Mouse (Mus musculus): ENCODE results near the gene Zfp42. TPM values are rescaled to one million over a fixed set of nuclear protein-coding genes. Genes with fewer than 3 reads are reported as not detected.

Gene Zfp42
- polyA plus RNA-seq, 1 experiment from 2014 or later: not detected

- Histone ChIP-seq H3K36me3 (ENCODE audit: control insufficient read depth, insufficient read depth, low read length) (no peaks in the 10 kb centered on the region), H3K27me3 (replicated peaks; ENCODE audit: control insufficient read depth, insufficient read depth, low read length) (no peaks in the 10 kb centered on the region), H3K4me3 (ENCODE audit: low read depth, low read length) (no peak overlapping the region), H3K4me2 (no peak overlapping the region), H3K9ac (ENCODE audit: low read depth, low read length) (no peak overlapping the region), H3K9me3 (ENCODE audit: control insufficient read depth, low read length) (no peaks in the 10 kb centered on the region), H3K27ac (ENCODE audit: low read depth, low read length) (no peak overlapping the region), H3K4me1 (replicated peaks; ENCODE audit: control insufficient read depth, insufficient read depth, low read length) (no peaks in the 10 kb centered on the region)
- WGBS: 74% methylated on average over 2 of the region's 2 CpGs
- ATAC-seq (replicated peaks; ENCODE audit: low FRiP score): no peak
- DNase-seq (ENCODE audit: low spot score): no peak
Observed at GRCm38 (mm10) chr8:43308213-43308612, 1.4 kb upstream of the Zfp42 start.

GRCm38 (mm10) chr8:43305676-43306075 lies 1.1 kb downstream of the Zfp42 start:
- DNase-seq (ENCODE audit: low spot score) (no peak), ATAC-seq (replicated peaks; ENCODE audit: low FRiP score) (no peak)
- Histone ChIP-seq H3K27ac (ENCODE audit: low read depth, low read length) (no peak overlapping the region), H3K4me1 (replicated peaks; ENCODE audit: control insufficient read depth, insufficient read depth, low read length) (no peaks in the 10 kb centered on the region), H3K9me3 (ENCODE audit: control insufficient read depth, low read length) (no peaks in the 10 kb centered on the region), H3K4me2 (no peak overlapping the region), H3K4me3 (ENCODE audit: low read depth, low read length) (no peak overlapping the region), H3K27me3 (replicated peaks; ENCODE audit: control insufficient read depth, insufficient read depth, low read length) (no peaks in the 10 kb centered on the region), H3K9ac (ENCODE audit: low read depth, low read length) (no peak overlapping the region), H3K36me3 (ENCODE audit: control insufficient read depth, insufficient read depth, low read length) (no peaks in the 10 kb centered on the region)
- WGBS: 94% methylated on average over 14 of the region's 14 CpGs

- WGBS: 61% methylated on average over 5 of the region's 5 CpGs
- no peak overlapping the region for H3K9ac ChIP-seq (ENCODE audit: low read depth, low read length)
- no peak for ATAC-seq (replicated peaks; ENCODE audit: low FRiP score)
Observed at GRCm38 (mm10) chr8:43299796-43300195, 7.0 kb downstream of the Zfp42 start.

GRCm38 (mm10) chr8:43295826-43296225 lies 11.0 kb downstream of the Zfp42 start:
- ATAC-seq (replicated peaks; ENCODE audit: low FRiP score): no peak
- Histone ChIP-seq H3K27ac (ENCODE audit: low read depth, low read length) (no peak overlapping the region), H3K27me3 (replicated peaks; ENCODE audit: control insufficient read depth, insufficient read depth, low read length) (no peaks in the 10 kb centered on the region), H3K4me2 (no peak overlapping the region), H3K4me1 (replicated peaks; ENCODE audit: control insufficient read depth, insufficient read depth, low read length) (no peaks in the 10 kb centered on the region), H3K36me3 (ENCODE audit: control insufficient read depth, insufficient read depth, low read length) (no peaks in the 10 kb centered on the region), H3K9me3 (ENCODE audit: control insufficient read depth, low read length) (no peaks in the 10 kb centered on the region), H3K9ac (ENCODE audit: low read depth, low read length) (no peak overlapping the region), H3K4me3 (ENCODE audit: low read depth, low read length) (no peak overlapping the region)
- DNase-seq (ENCODE audit: low spot score): no peak
- WGBS: 84% methylated on average over 21 of the region's 21 CpGs

More at GRCm38 (mm10) chr8:43299796-43300195, 7.0 kb downstream of the Zfp42 start:
- Histone ChIP-seq H3K27me3 (replicated peaks; ENCODE audit: control insufficient read depth, insufficient read depth, low read length) (no peaks in the 10 kb centered on the region), H3K9me3 (ENCODE audit: control insufficient read depth, low read length) (no peaks in the 10 kb centered on the region), H3K4me1 (replicated peaks; ENCODE audit: control insufficient read depth, insufficient read depth, low read length) (no peaks in the 10 kb centered on the region), H3K36me3 (ENCODE audit: control insufficient read depth, insufficient read depth, low read length) (no peaks in the 10 kb centered on the region), H3K27ac (ENCODE audit: low read depth, low read length) (no peak overlapping the region), H3K4me2 (no peak overlapping the region), H3K4me3 (ENCODE audit: low read depth, low read length) (no peak overlapping the region)
- DNase-seq (ENCODE audit: low spot score): no peak

- ATAC-seq (replicated peaks; ENCODE audit: low FRiP score): no peak
- WGBS: 86% methylated on average over 4 of the region's 4 CpGs
Observed at GRCm38 (mm10) chr8:43294191-43294590, 12.6 kb downstream of the Zfp42 start.

GRCm38 (mm10) chr8:43290424-43291111 lies 16.2 kb downstream of the Zfp42 start:
- ATAC-seq (replicated peaks; ENCODE audit: low FRiP score): no peak
- WGBS: 86% methylated on average over 5 of the region's 5 CpGs

More at GRCm38 (mm10) chr8:43294191-43294590, 12.6 kb downstream of the Zfp42 start:
- Histone ChIP-seq H3K4me3 (ENCODE audit: low read depth, low read length) (no peak overlapping the region), H3K27me3 (replicated peaks; ENCODE audit: control insufficient read depth, insufficient read depth, low read length) (no peaks in the 10 kb centered on the region), H3K27ac (ENCODE audit: low read depth, low read length) (no peak overlapping the region), H3K36me3 (ENCODE audit: control insufficient read depth, insufficient read depth, low read length) (no peaks in the 10 kb centered on the region), H3K9ac (ENCODE audit: low read depth, low read length) (no peak overlapping the region), H3K4me2 (no peak overlapping the region), H3K4me1 (replicated peaks; ENCODE audit: control insufficient read depth, insufficient read depth, low read length) (no peaks in the 10 kb centered on the region), H3K9me3 (ENCODE audit: control insufficient read depth, low read length) (no peaks in the 10 kb centered on the region)
- DNase-seq (ENCODE audit: low spot score): no peak

GRCm38 (mm10) chr8:43289781-43290180 lies 17.0 kb downstream of the Zfp42 start:
- no peaks in the 10 kb centered on the region for H3K27me3 ChIP-seq (replicated peaks; ENCODE audit: control insufficient read depth, insufficient read depth, low read length)
- no peak for ATAC-seq (replicated peaks; ENCODE audit: low FRiP score)
- H3K27ac ChIP-seq (ENCODE audit: low read depth, low read length): no peak overlapping the region
- no peaks in the 10 kb centered on the region for H3K9me3 ChIP-seq (ENCODE audit: control insufficient read depth, low read length)
- DNase-seq (ENCODE audit: low spot score): no peak
- no peaks in the 10 kb centered on the region for H3K36me3 ChIP-seq (ENCODE audit: control insufficient read depth, insufficient read depth, low read length)
- H3K4me3 ChIP-seq (ENCODE audit: low read depth, low read length): no peak overlapping the region
- H3K4me2 ChIP-seq: no peak overlapping the region
- H3K4me1 ChIP-seq (replicated peaks; ENCODE audit: control insufficient read depth, insufficient read depth, low read length): no peaks in the 10 kb centered on the region
- H3K9ac ChIP-seq (ENCODE audit: low read depth, low read length): no peak overlapping the region
- 90% methylated on average over 5 of the region's 5 CpGs for whole genome bisulfite sequencing

More at GRCm38 (mm10) chr8:43290424-43291111, 16.2 kb downstream of the Zfp42 start:
- Histone ChIP-seq H3K4me1 (replicated peaks; ENCODE audit: control insufficient read depth, insufficient read depth, low read length) (no peaks in the 10 kb centered on the region), H3K27me3 (replicated peaks; ENCODE audit: control insufficient read depth, insufficient read depth, low read length) (no peaks in the 10 kb centered on the region), H3K27ac (ENCODE audit: low read depth, low read length) (no peak overlapping the region), H3K4me2 (no peak overlapping the region), H3K9ac (ENCODE audit: low read depth, low read length) (no peak overlapping the region), H3K4me3 (ENCODE audit: low read depth, low read length) (no peak overlapping the region), H3K9me3 (ENCODE audit: control insufficient read depth, low read length) (no peaks in the 10 kb centered on the region), H3K36me3 (ENCODE audit: control insufficient read depth, insufficient read depth, low read length) (no peaks in the 10 kb centered on the region)
- no peak for DNase-seq (ENCODE audit: low spot score)

GRCm38 (mm10) chr8:43288840-43289239 lies 17.9 kb downstream of the Zfp42 start:
- Histone ChIP-seq H3K36me3 (ENCODE audit: control insufficient read depth, insufficient read depth, low read length) (no peaks in the 10 kb centered on the region), H3K27ac (ENCODE audit: low read depth, low read length) (no peak overlapping the region), H3K4me1 (replicated peaks; ENCODE audit: control insufficient read depth, insufficient read depth, low read length) (no peaks in the 10 kb centered on the region), H3K27me3 (replicated peaks; ENCODE audit: control insufficient read depth, insufficient read depth, low read length) (no peaks in the 10 kb centered on the region), H3K9me3 (ENCODE audit: control insufficient read depth, low read length) (no peaks in the 10 kb centered on the region), H3K4me2 (no peak overlapping the region), H3K4me3 (ENCODE audit: low read depth, low read length) (no peak overlapping the region), H3K9ac (ENCODE audit: low read depth, low read length) (no peak overlapping the region)
- ATAC-seq (replicated peaks; ENCODE audit: low FRiP score) (no peak), DNase-seq (ENCODE audit: low spot score) (no peak)
- WGBS: 84% methylated on average over 1 of the region's 1 CpGs

GRCm38 (mm10) chr8:43287456-43287855 lies 19.3 kb downstream of the Zfp42 start:
- no peak overlapping the region for H3K27ac ChIP-seq (ENCODE audit: low read depth, low read length)
- H3K4me3 ChIP-seq (ENCODE audit: low read depth, low read length): no peak overlapping the region
- WGBS: 84% methylated on average over 6 of the region's 6 CpGs
- no peak overlapping the region for H3K9ac ChIP-seq (ENCODE audit: low read depth, low read length)
- H3K9me3 ChIP-seq (ENCODE audit: control insufficient read depth, low read length): no peaks in the 10 kb centered on the region
- no peak overlapping the region for H3K4me2 ChIP-seq
- no peaks in the 10 kb centered on the region for H3K4me1 ChIP-seq (replicated peaks; ENCODE audit: control insufficient read depth, insufficient read depth, low read length)
- H3K27me3 ChIP-seq (replicated peaks; ENCODE audit: control insufficient read depth, insufficient read depth, low read length): no peaks in the 10 kb centered on the region
- ATAC-seq (replicated peaks; ENCODE audit: low FRiP score) (no peak), DNase-seq (ENCODE audit: low spot score) (no peak)
- H3K36me3 ChIP-seq (ENCODE audit: control insufficient read depth, insufficient read depth, low read length): no peaks in the 10 kb centered on the region
